Mouse (Mus musculus) heart, adult 9 months (tissue): ENCODE measurements around the gene Iqck.

Experiments used
- DNase-seq, 2 experiments: peaks; one replicate each; pipeline ENCODE4 v3.0.0; 2022; ENCODE audit warnings: low spot score in 2 of 2

Iqck gene

GRCm38 (mm10) chr7:118850676-118851290, 4.8 kb upstream of the Iqck start:
- DNase-seq = peak; percentile 35 to 56

GRCm38 (mm10) chr7:118851571-118851970, 4.0 kb upstream of the Iqck start:
- DNase-seq = peak; percentile 30 to 42

- DNase-seq = no peak
These were observed 2.9 kb upstream of the Iqck start for GRCm38 (mm10) chr7:118852611-118853010.

GRCm38 (mm10) chr7:118854606-118855005, 946 bp upstream of the Iqck start:
- no peak for DNase-seq

GRCm38 (mm10) chr7:118855877-118856304, 339 bp downstream of the Iqck start, which contains the start of gene Knop1:
TSS of gene Knop1 (minus strand) at chr7:118856254.
- DNase-seq = no peak

- no peak for DNase-seq
These were observed 3.1 kb downstream of the Iqck start for GRCm38 (mm10) chr7:118858640-118859039.

- DNase-seq = no peak
These were observed 9.8 kb downstream of the Iqck start for GRCm38 (mm10) chr7:118865362-118865761.

GRCm38 (mm10) chr7:118879466-118880029, 24.0 kb downstream of the Iqck start:
- no peak for DNase-seq

GRCm38 (mm10) chr7:118883957-118884356, 28.4 kb downstream of the Iqck start:
- DNase-seq = no peak

GRCm38 (mm10) chr7:118884969-118885368, 29.4 kb downstream of the Iqck start:
- DNase-seq = no peak

- no peak for DNase-seq
These were observed 31.9 kb downstream of the Iqck start for GRCm38 (mm10) chr7:118887303-118888055.

- no peak for DNase-seq
These were observed 33.6 kb downstream of the Iqck start for GRCm38 (mm10) chr7:118889046-118889680.

- no peak for DNase-seq
These were observed 40.2 kb downstream of the Iqck start for GRCm38 (mm10) chr7:118895469-118896450.

GRCm38 (mm10) chr7:118898063-118898462, 42.5 kb downstream of the Iqck start:
- DNase-seq = no peak

- DNase-seq = no peak
These were observed 44.5 kb downstream of the Iqck start for GRCm38 (mm10) chr7:118900090-118900489.

GRCm38 (mm10) chr7:118902944-118903343, 47.4 kb downstream of the Iqck start:
- no peak for DNase-seq

GRCm38 (mm10) chr7:118903879-118904278, 48.3 kb downstream of the Iqck start:
- no peak for DNase-seq

GRCm38 (mm10) chr7:118904530-118904929, 49.0 kb downstream of the Iqck start:
- DNase-seq = no peak

GRCm38 (mm10) chr7:118908961-118909515, 53.5 kb downstream of the Iqck start:
- no peak for DNase-seq

GRCm38 (mm10) chr7:118910464-118910863, 54.9 kb downstream of the Iqck start:
- DNase-seq = no peak

GRCm38 (mm10) chr7:118911170-118911569, 55.6 kb downstream of the Iqck start:
- no peak for DNase-seq
